Mouse (Mus musculus): ENCODE results near the gene Adrm1. TPM values are rescaled to one million over a fixed set of nuclear protein-coding genes. Genes with fewer than 3 reads are reported as not detected.
"Not testable (repeated sequence)": the region's sequence is repeated elsewhere in the genome, so short reads cannot be mapped to it uniquely, and the experiment has no call there.

The Adrm1 gene
- polyA plus RNA-seq, 1 experiment = 45.5 TPM

DNA sequence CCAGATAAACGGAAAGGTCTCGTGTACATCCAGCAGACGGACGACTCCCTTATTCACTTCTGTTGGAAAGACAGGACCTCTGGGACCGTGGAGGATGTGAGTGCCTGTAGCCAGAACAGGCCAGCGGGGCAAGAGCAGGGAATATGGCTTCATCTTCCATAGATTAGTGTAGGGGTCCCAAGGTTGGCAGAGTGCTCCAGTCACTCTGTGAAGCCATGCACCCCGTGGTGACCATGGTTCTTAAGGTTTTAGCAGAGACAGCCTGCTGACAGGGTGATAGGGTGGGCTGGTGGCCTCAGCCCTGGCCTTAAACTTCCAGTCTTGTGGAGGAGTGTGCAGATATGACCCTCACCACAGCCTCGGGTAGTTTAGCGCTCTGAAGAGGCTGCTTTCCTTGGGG lies 867 bp downstream of the Adrm1 start:
- peak overlapping the region; percentile 72 for H3K4me3 ChIP-seq (replicated peaks; ENCODE audit: control insufficient read depth, low read depth, low read length)
- 4% methylated on average over 9 of the region's 9 CpGs for WGBS
- peaks cover 5% of the 10 kb centered on the region for H3K4me1 ChIP-seq (ENCODE audit: control insufficient read depth, insufficient read depth, low read length)
- TF ChIP-seq CTCF (IDR thresholded peaks at IDR 0.05; ENCODE audit: control insufficient read depth, insufficient read depth, low read length) (no peak), POLR2A (IDR thresholded peaks at IDR 0.05; ENCODE audit: borderline replicate concordance, control insufficient read depth, low read depth, low read length) (no peak)
- no peak overlapping the region for H3K27ac ChIP-seq (ENCODE audit: control insufficient read depth, insufficient read depth, low read depth, low read length, poor library complexity)

DNA sequence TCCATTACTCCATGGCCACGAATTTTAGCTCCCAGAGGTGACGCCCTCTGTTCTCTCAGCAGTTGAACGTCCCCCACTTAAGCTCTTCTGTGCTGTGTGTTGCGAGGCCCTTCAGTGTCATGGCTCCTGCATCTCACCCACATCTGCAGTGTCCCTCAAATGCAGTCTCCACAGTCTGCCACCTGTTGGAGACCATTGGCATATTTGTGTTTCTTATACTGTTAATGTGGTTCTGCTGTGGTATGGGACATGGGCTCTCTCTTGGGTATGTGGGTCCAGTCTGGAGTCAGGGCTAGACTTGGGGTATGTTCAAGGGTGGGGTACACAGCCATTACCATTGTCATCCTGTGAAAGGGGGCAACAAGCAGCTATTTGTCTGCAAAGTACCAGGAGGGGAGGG lies 1.9 kb downstream of the Adrm1 start:
- no peak for TF ChIP-seq CTCF (IDR thresholded peaks at IDR 0.05; ENCODE audit: control insufficient read depth, insufficient read depth, low read length)
- TF ChIP-seq POLR2A (IDR thresholded peaks at IDR 0.05; ENCODE audit: borderline replicate concordance, control insufficient read depth, low read depth, low read length) = no peak
- no peak overlapping the region for H3K27ac ChIP-seq (ENCODE audit: control insufficient read depth, insufficient read depth, low read depth, low read length, poor library complexity)
- H3K4me3 ChIP-seq (replicated peaks; ENCODE audit: control insufficient read depth, low read depth, low read length) = no peak overlapping the region
- H3K4me1 ChIP-seq (ENCODE audit: control insufficient read depth, insufficient read depth, low read length) = peaks cover 5% of the 10 kb centered on the region
- WGBS = 72% methylated on average over 4 of the region's 4 CpGs

DNA sequence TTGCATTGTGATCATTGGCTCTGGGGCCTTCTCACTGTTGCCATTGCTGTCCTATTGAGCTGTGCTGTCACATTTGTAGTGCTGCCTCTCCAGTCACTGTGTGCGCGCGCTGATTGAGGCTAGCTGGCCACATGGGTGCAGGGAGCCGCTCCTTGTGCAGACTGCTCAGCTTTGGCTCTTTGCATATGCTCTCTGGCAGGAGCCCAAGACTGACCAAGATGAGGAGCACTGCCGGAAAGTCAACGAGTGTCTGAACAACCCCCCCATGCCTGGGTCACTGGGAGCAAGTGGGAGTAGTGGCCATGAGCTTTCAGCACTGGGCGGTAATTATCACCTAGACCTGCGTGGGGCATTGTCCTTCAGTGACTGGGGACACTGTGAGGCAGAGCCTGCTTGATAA lies 2.4 kb downstream of the Adrm1 start:
- not testable (repeated sequence) for H3K4me1 ChIP-seq (ENCODE audit: control insufficient read depth, insufficient read depth, low read length); H3K27ac ChIP-seq (ENCODE audit: control insufficient read depth, insufficient read depth, low read depth, low read length, poor library complexity); H3K4me3 ChIP-seq (replicated peaks; ENCODE audit: control insufficient read depth, low read depth, low read length)
- whole genome bisulfite sequencing = 92% methylated on average over 8 of the region's 8 CpGs

DNA sequence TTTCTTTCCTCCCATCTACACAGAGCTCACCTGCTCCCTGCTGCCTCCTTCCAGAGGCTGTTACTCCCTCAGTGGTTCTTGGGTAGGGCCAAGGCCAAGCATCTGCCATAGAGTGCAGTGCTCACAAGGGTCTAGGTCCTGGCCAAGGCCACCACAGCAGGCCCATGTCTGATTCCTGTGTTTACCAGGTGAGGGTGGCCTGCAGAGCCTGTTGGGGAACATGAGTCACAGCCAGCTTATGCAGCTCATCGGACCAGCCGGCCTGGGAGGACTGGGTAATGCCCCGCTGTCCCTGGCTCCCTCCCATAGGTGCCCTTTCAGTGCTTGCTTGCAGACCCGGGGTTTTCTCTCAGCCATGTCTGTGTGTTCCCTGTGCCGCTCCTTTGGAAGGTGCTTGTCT lies 2.8 kb downstream of the Adrm1 start:
- 88% methylated on average over 5 of the region's 5 CpGs for WGBS
- TF ChIP-seq CTCF (IDR thresholded peaks at IDR 0.05; ENCODE audit: control insufficient read depth, insufficient read depth, low read length) = no peak
- no peak for TF ChIP-seq POLR2A (IDR thresholded peaks at IDR 0.05; ENCODE audit: borderline replicate concordance, control insufficient read depth, low read depth, low read length)
- H3K4me1 ChIP-seq (ENCODE audit: control insufficient read depth, insufficient read depth, low read length) = peaks cover 5% of the 10 kb centered on the region
- no peak overlapping the region for H3K4me3 ChIP-seq (replicated peaks; ENCODE audit: control insufficient read depth, low read depth, low read length)
- H3K27ac ChIP-seq (ENCODE audit: control insufficient read depth, insufficient read depth, low read depth, low read length, poor library complexity) = no peak overlapping the region

DNA sequence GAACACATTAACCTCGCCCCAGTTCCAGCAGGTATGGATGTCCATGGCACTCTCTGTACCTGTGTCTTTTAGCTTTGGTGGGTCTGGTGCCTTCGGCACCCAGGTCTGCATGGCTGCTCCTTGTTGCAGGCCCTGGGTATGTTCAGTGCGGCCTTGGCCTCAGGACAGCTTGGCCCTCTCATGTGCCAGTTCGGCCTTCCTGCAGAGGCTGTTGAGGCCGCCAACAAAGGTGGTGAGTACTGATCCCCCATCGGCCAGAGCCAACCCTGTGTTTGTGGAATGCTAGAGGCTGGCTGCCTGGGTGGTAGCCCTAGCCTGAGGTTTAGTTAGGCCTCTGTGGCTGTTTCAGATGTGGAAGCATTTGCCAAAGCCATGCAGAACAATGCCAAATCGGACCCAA lies 4.4 kb downstream of the Adrm1 start:
- TF ChIP-seq CTCF (IDR thresholded peaks at IDR 0.05; ENCODE audit: control insufficient read depth, insufficient read depth, low read length) (no peak), POLR2A (IDR thresholded peaks at IDR 0.05; ENCODE audit: borderline replicate concordance, control insufficient read depth, low read depth, low read length) (no peak)
- H3K27ac ChIP-seq (ENCODE audit: control insufficient read depth, insufficient read depth, low read depth, low read length, poor library complexity) = no peak overlapping the region
- 94% methylated on average over 7 of the region's 7 CpGs for WGBS
- H3K4me1 ChIP-seq (ENCODE audit: control insufficient read depth, insufficient read depth, low read length) = peaks cover 5% of the 10 kb centered on the region
- H3K4me3 ChIP-seq (replicated peaks; ENCODE audit: control insufficient read depth, low read depth, low read length) = no peak overlapping the region

DNA sequence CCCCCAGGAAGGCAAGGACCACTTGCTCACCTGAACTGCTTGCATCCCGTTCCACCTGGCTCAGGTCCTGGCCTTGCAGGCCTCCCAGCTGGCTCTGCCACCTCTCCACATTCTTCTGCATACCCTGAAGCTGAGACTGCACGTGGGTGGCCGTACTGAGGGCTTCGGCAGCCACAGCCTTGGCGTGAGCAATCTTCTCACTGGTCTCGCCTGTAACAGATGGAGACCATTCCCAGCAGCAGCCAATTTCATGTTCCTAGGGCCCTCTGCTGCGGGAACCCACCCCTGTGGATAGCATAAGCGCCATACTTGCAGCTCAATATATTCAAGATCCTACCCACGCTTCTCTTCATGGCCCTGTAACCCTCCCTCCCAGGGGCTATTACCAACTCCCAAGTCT lies 10.3 kb downstream of the Adrm1 start:
- H3K27ac ChIP-seq (ENCODE audit: control insufficient read depth, insufficient read depth, low read depth, low read length, poor library complexity) = no peak overlapping the region
- no peaks in the 10 kb centered on the region for H3K4me1 ChIP-seq (ENCODE audit: control insufficient read depth, insufficient read depth, low read length)
- H3K4me3 ChIP-seq (replicated peaks; ENCODE audit: control insufficient read depth, low read depth, low read length) = no peak overlapping the region
- TF ChIP-seq CTCF (IDR thresholded peaks at IDR 0.05; ENCODE audit: control insufficient read depth, insufficient read depth, low read length) = no peak
- TF ChIP-seq POLR2A (IDR thresholded peaks at IDR 0.05; ENCODE audit: borderline replicate concordance, control insufficient read depth, low read depth, low read length) = no peak
- 87% methylated on average over 9 of the region's 9 CpGs for WGBS

DNA sequence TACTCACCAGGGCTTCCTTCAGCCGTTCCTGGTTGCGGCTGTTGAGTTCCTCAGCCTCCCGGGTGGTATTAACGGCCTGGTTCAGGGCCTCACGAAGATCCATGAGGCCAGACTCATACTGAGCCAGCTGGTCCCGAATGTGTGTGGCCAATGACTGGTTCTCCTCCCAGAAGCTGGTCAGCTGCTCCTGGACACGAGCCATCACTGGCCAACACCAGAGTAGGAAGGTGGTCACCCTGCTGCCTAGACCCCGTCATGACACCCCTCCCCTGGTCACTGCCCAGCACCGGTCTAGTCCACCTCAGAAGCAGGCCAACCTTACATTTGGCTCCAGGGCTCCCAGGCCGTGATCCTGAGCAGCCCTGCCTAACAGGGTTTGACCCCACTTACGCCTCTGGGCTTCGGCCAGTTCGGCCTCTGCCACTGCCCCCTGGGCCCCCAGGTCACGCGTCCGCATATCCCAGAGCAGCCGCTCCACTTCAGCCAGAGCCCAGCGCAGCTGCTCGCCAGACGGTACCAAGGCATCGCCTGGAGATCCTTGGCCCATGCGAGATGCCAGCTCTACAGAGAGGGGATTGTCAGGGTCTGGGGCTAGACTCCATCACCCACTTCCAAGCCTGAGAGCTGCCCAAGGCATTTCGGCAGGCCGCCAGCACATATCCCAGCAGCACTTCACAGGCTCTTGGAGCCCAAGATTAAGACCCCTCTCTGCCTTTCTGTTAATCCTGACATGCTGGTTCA lies 12.9 kb downstream of the Adrm1 start:
- WGBS = 88% methylated on average over 24 of the region's 24 CpGs
- Histone ChIP-seq H3K4me1 (ENCODE audit: control insufficient read depth, insufficient read depth, low read length) (no peaks in the 10 kb centered on the region), H3K27ac (ENCODE audit: control insufficient read depth, insufficient read depth, low read depth, low read length, poor library complexity) (no peak overlapping the region), H3K4me3 (replicated peaks; ENCODE audit: control insufficient read depth, low read depth, low read length) (no peak overlapping the region)
- TF ChIP-seq CTCF (IDR thresholded peaks at IDR 0.05; ENCODE audit: control insufficient read depth, insufficient read depth, low read length) (no peak), POLR2A (IDR thresholded peaks at IDR 0.05; ENCODE audit: borderline replicate concordance, control insufficient read depth, low read depth, low read length) (peak; percentile 10; the same call in 1 of the 2 replicates)

DNA sequence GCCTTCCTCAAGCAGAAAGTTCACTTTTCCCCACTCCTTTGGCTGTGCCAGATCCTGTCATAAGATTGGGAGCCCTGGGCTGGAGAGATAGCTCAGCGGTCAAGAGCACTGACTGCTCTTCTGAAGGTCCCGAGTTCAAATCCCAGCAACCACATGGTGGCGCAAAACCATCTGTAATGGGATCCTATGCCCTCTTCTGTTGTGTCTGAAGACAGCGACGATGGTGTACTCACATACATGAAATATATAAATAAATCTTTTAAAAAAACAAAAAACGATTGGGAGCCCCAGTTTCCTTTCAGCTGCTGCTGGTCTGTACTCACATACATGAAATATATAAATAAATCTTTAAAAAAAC lies 13.4 kb downstream of the Adrm1 start:
- no peak overlapping the region for H3K4me3 ChIP-seq (replicated peaks; ENCODE audit: control insufficient read depth, low read depth, low read length)
- H3K4me1 ChIP-seq (ENCODE audit: control insufficient read depth, insufficient read depth, low read length) = no peaks in the 10 kb centered on the region
- H3K27ac ChIP-seq (ENCODE audit: control insufficient read depth, insufficient read depth, low read depth, low read length, poor library complexity) = no peak overlapping the region
- no peak for TF ChIP-seq CTCF (IDR thresholded peaks at IDR 0.05; ENCODE audit: control insufficient read depth, insufficient read depth, low read length)
- no peak for TF ChIP-seq POLR2A (IDR thresholded peaks at IDR 0.05; ENCODE audit: borderline replicate concordance, control insufficient read depth, low read depth, low read length)
- 78% methylated on average over 6 of the region's 6 CpGs for WGBS

DNA sequence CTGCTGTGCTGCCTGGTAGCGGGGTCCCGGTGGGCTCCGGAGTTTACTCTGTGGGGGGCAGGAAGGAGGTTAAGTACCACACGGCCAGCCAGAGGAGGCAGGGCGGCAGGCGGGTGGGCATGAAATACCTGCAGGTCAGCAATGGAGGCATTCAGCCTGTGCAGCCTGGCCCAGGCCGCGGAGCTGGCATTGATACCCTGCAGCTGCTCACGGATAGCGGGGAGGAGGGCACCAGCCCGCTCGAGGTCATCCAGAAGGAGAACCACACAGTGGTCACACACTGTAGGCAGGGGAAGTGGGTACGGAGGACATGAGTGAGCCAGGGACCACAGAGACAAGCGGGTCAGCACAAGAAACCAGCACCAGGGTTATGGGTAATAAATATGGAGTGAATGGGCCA lies 14.4 kb downstream of the Adrm1 start:
- Histone ChIP-seq H3K4me3 (replicated peaks; ENCODE audit: control insufficient read depth, low read depth, low read length) (no peak overlapping the region), H3K27ac (ENCODE audit: control insufficient read depth, insufficient read depth, low read depth, low read length, poor library complexity) (no peak overlapping the region), H3K4me1 (ENCODE audit: control insufficient read depth, insufficient read depth, low read length) (no peaks in the 10 kb centered on the region)
- WGBS = 82% methylated on average over 14 of the region's 14 CpGs
- TF ChIP-seq POLR2A (IDR thresholded peaks at IDR 0.05; ENCODE audit: borderline replicate concordance, control insufficient read depth, low read depth, low read length) = no peak
- TF ChIP-seq CTCF (IDR thresholded peaks at IDR 0.05; ENCODE audit: control insufficient read depth, insufficient read depth, low read length) = no peak
